Mouse (Mus musculus) thymus, adult 2 months (tissue): ENCODE results near the gene Wdr34.

Source experiments
- CTCF ChIP-seq: fragments of 200-500 bp; IDR thresholded peaks from 2 replicates; pipeline ENCODE4 v1.5.1; 2012; ENCODE audit warnings: mild to moderate bottlenecking, control low read depth, low read length, moderate library complexity, borderline replicate concordance; ENCODE audit not compliant: control insufficient read depth, poor library complexity, insufficient read depth; ENCODE audit errors: extremely low read depth
- POLR2A ChIP-seq: fragments of 200-500 bp; IDR thresholded peaks from 2 replicates; pipeline ENCODE4 v1.6.1; 2012; ENCODE audit warnings: mild to moderate bottlenecking, low read length, control low read depth, moderate library complexity; ENCODE audit not compliant: control insufficient read depth, poor library complexity, insufficient read depth; ENCODE audit errors: extremely low read depth

GRCm38 (mm10) chr2:30094208-30094588 is 45.5 kb upstream of the Wdr34 start:
- TF ChIP-seq POLR2A (no peak), CTCF (no peak)
